Mouse (Mus musculus): ENCODE results near the gene Scgb2a2.

DNA sequence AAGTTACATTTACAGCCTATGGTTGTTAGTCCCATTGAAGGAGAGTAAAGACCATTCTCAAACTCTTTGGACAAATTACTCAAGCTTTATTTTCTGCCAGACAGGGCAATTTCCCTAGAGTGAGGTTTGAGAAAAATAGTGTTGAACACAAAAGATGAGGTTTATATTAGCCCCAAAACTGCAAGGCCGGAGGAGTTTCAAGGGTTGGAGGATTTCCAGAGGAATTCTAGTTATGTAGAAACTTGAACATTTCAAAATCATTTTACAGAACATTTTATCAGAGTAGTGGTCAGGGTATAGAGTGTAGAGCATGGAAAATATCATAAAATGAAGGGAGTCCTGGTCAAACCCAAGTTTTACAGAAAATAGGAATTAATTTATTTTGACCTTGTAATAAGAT, 17.5 kb downstream of the Scgb2a2 start:
- TF ChIP-seq MAFK (IDR thresholded peaks at IDR 0.05; ENCODE audit: insufficient read depth, low read depth, low read length): no peak
- TF ChIP-seq HCFC1 (IDR thresholded peaks at IDR 0.05; ENCODE audit: borderline replicate concordance, insufficient read depth, low read length): no peak
- TF ChIP-seq ZC3H11A (IDR thresholded peaks at IDR 0.05; ENCODE audit: borderline replicate concordance, low read depth, low read length): no peak
- TF ChIP-seq ZNF384 (IDR thresholded peaks at IDR 0.05; ENCODE audit: low read depth, low read length): no peak
- no peak for TF ChIP-seq CHD2 (IDR thresholded peaks at IDR 0.05; ENCODE audit: low read depth, low read length)
